17 mouse cellular contexts compared by ENCODE assay signal in the genomic region with DNA sequence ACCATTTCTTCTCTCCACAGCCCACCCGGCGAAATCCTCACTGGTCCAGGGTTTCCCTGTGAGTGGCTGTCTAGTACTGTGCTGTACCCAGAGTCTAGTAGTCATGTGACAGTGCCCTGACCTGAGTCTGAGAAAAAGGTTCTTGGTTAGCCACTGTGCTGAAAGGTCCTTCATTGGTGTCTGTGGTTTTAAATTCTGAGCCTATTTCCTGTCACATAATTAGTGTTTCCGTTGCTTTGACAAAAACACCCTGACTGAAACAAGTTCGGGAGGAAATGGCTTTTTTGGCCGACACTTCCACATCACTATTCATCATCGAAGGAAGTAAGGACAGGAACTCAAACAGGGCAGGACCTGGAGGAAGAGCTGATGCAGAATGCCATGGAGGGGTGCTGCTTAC. TPM values are rescaled to one million over a fixed set of nuclear protein-coding genes. Genes with fewer than 3 reads are reported as not detected.
DNase-seq lines count a peak whose midpoint lies in the region; ATAC-seq and TF ChIP-seq lines count a peak whose summit lies in the region.
"Had no signal": no experiment of that assay in that cellular context is flagged by ENCODE, and none has a peak within 500 bp of the region (broad histone marks: within the 10 kb centered on the region; RNA-seq: fewer than 3 reads in every experiment).

No protein-coding gene starts in this region.

- no peak for TF ChIP-seq CTCF in liver, adult 2 months (IDR thresholded peaks at IDR 0.05; ENCODE audit: low read depth, low read length)
- TF ChIP-seq CTCF in liver, postnatal 0 days (IDR thresholded peaks at IDR 0.05; ENCODE audit: low read depth), result no peak

- H3K4me3 ChIP-seq in liver, adult 2 months (ENCODE audit: insufficient read depth, low read depth, low read length), result no peak overlapping the region
- H3K4me3 ChIP-seq in liver, postnatal 0 days (ENCODE audit: low read depth, low read length), result no peak overlapping the region
- H3K4me3 ChIP-seq: embryonic facial prominence, embryonic 12.5 days; forebrain, embryonic 10.5 days had no signal

- H3K9me3 ChIP-seq in liver, postnatal 0 days (ENCODE audit: low read length), result no peaks in the 10 kb centered on the region
- H3K9me3 ChIP-seq: embryonic facial prominence, embryonic 12.5 days; forebrain, embryonic 10.5 days had no signal

- H3K36me3 ChIP-seq in liver, adult 2 months (ENCODE audit: control insufficient read depth, insufficient read depth, low read length), result no peaks in the 10 kb centered on the region
- no peaks in the 10 kb centered on the region for H3K36me3 ChIP-seq in liver, postnatal 0 days (replicated peaks; ENCODE audit: insufficient read depth, low read length)
- H3K36me3 ChIP-seq: embryonic facial prominence, embryonic 12.5 days had no signal

- peak; percentile 31 for DNase-seq in liver, adult 2 months (ENCODE audit: extremely low read depth, low read depth, low spot score)
- no peak for DNase-seq in liver, postnatal 0 days
- peak; percentile 82 for DNase-seq in 416B (ENCODE audit: low read depth)
- DNase-seq in CD4-positive, CD25-positive, alpha-beta regulatory T cell, adult 2 months (ENCODE audit: low read depth, low spot score), result peak; percentile 75
- DNase-seq in induced T-regulatory cell, adult 2 months (ENCODE audit: low read depth), result peak; percentile 87
- DNase-seq in right cerebral cortex, postnatal 14 days, result no peak
- DNase-seq in adrenal gland, adult 8-10 months, result no peak
- DNase-seq: adrenal gland, postnatal 10 days; cerebellum, adult 9-11 months; heart, adult 18-20 months; heart, postnatal 10 days; retina, postnatal 1 day had no signal

- H3K27ac ChIP-seq in liver, adult 2 months (replicated peaks; ENCODE audit: insufficient read depth, low read depth, low read length), result no peak overlapping the region
- H3K27ac ChIP-seq in liver, postnatal 0 days (ENCODE audit: low read depth), result no peak overlapping the region
- H3K27ac ChIP-seq: embryonic facial prominence, embryonic 12.5 days; forebrain, embryonic 10.5 days had no signal

- no peak overlapping the region for H3K4me2 ChIP-seq in liver, postnatal 0 days (ENCODE audit: low read depth, low read length)
- H3K4me2 ChIP-seq: embryonic facial prominence, embryonic 12.5 days; liver, embryonic 11.5 days had no signal

- no peak for TF ChIP-seq POLR2A in liver, adult 2 months (IDR thresholded peaks at IDR 0.05; ENCODE audit: extremely low read depth, insufficient read depth, low read length)

- TF ChIP-seq EP300 in liver, postnatal 0 days (IDR thresholded peaks at IDR 0.05; ENCODE audit: low read depth), result no peak

- no peaks in the 10 kb centered on the region for H3K79me2 ChIP-seq in liver, adult 2 months (ENCODE audit: control insufficient read depth, insufficient read depth, low read length)

- H3K27me3 ChIP-seq in liver, adult 2 months (ENCODE audit: control insufficient read depth, insufficient read depth, low read length), result no peaks in the 10 kb centered on the region
- H3K27me3 ChIP-seq in liver, postnatal 0 days (ENCODE audit: insufficient read depth, low read length), result no peaks in the 10 kb centered on the region
- H3K27me3 ChIP-seq: embryonic facial prominence, embryonic 12.5 days had no signal

- ATAC-seq in liver, postnatal 0 days, result no peak
- ATAC-seq in erythroblast, adult 5-6 weeks (replicated peaks; ENCODE audit: low FRiP score, poor library complexity, severe bottlenecking), result no peak
- ATAC-seq: midbrain, embryonic 16.5 days had no signal

- peaks cover 4% of the 10 kb centered on the region; the same call in 1 of the 2 replicates for H3K4me1 ChIP-seq in liver, adult 2 months (ENCODE audit: control insufficient read depth, insufficient read depth, low read length)
- peaks cover 10% of the 10 kb centered on the region for H3K4me1 ChIP-seq in liver, postnatal 0 days (ENCODE audit: insufficient read depth)

- H3K9ac ChIP-seq in liver, adult 2 months (ENCODE audit: low read depth, low read length), result no peak overlapping the region
- no peak overlapping the region for H3K9ac ChIP-seq in liver, postnatal 0 days (replicated peaks)
- H3K9ac ChIP-seq: embryonic facial prominence, embryonic 12.5 days had no signal

- WGBS in liver, adult 2 months, result 71% methylated on average over 6 of the region's 6 CpGs
- WGBS in liver, postnatal 0 days (ENCODE audit: insufficient replicate concordance), result 47% methylated on average over 6 of the region's 6 CpGs

RNA-seq across cellular contexts. Expression of a gene that starts 33.8 kb away (rescaled TPM):
- total RNA-seq in liver, adult 2 months (2014; rRNA removed), result 5.6 and 7.2 TPM in 2 replicates
- 2.7 and 4.4 TPM in 2 replicates for polyA plus RNA-seq in liver, adult 2 months (2012; rRNA removed)
- polyA plus RNA-seq in liver, postnatal 0 days (2015; fragmentation: Nextera tagmentation; extraction: Ambion mirVana), result 6.5 and 6.8 TPM in 2 replicates
- total RNA-seq in erythroblast, adult 5-6 weeks (2015; ENCODE audit: low replicate concordance), result 2.5 and 3.7 TPM in 2 replicates
- total RNA-seq in erythroblast, adult 5-6 weeks (2017; ENCODE audit: low replicate concordance), result 5.6 and 5.7 TPM in 2 replicates
- total RNA-seq in adrenal gland, adult 8-10 months (2022), result 10 to 100 TPM; 42.7 to 61.7 (median 54.9) TPM

Comparison
In these comparisons a context has a peak if more than half of its experiments do, and no peak if none do; other contexts are left out.
1. DNase-seq: peak in liver, adult 2 months (single experiment), 416B (single experiment), CD4-positive, CD25-positive, alpha-beta regulatory T cell, adult 2 months (single experiment) and induced T-regulatory cell, adult 2 months (single experiment); none in liver, postnatal 0 days (single experiment), right cerebral cortex, postnatal 14 days (single experiment) and adrenal gland, adult 8-10 months (single experiment).